Mouse (Mus musculus): ENCODE measurements around the gene Tex22.

GRCm38 (mm10) chr12:113106386-113106785 lies 32.1 kb downstream of the Tex22 start:
- no peak for TF ChIP-seq POLR2A (IDR thresholded peaks at IDR 0.05; ENCODE audit: insufficient read depth, low read depth, low read length)
- TF ChIP-seq CTCF (IDR thresholded peaks at IDR 0.05): no peak

Measured in heart, adult 2 months (tissue).